8 mouse cellular contexts compared by ENCODE assay signal in genomic region chr7:111779504-111780242, GRCm38 (mm10). TPM values are rescaled to one million over a fixed set of nuclear protein-coding genes. Genes with fewer than 3 reads are reported as not detected.
DNase-seq lines count a peak whose midpoint lies in the region; ATAC-seq and TF ChIP-seq lines count a peak whose summit lies in the region.

Gene Galnt18 (minus strand): TSS chr7:111779977.

- no peaks in the 10 kb centered on the region for H3K4me1 ChIP-seq in bone marrow macrophage, adult 2 months (ENCODE audit: control insufficient read depth, insufficient read depth, low read length)
- peaks cover 3% of the 10 kb centered on the region; the same call in 1 of the 2 replicates for H3K4me1 ChIP-seq in embryonic facial prominence, embryonic 14.5 days (ENCODE audit: control insufficient read depth, insufficient read depth, low read length)
- H3K4me1 ChIP-seq in kidney, adult 2 months (ENCODE audit: control insufficient read depth, insufficient read depth, low read length) = peaks cover 25% of the 10 kb centered on the region
- H3K4me1 ChIP-seq in midbrain, embryonic 11.5 days (ENCODE audit: control insufficient read depth, insufficient read depth, low read length) = peaks cover 4% of the 10 kb centered on the region; the same call in 1 of the 2 replicates
- no peaks in the 10 kb centered on the region for H3K4me1 ChIP-seq in spleen, adult 2 months (ENCODE audit: control insufficient read depth, insufficient read depth, insufficient read length)

- H3K4me3 ChIP-seq in bone marrow macrophage, adult 2 months (ENCODE audit: insufficient read depth, low read length) = peak within 1 kb of the TSS; percentile 19; the same call in 1 of the 2 replicates
- H3K4me3 ChIP-seq in embryonic facial prominence, embryonic 14.5 days (ENCODE audit: low read depth, low read length) = peak within 1 kb of the TSS; percentile 57
- peak within 1 kb of the TSS; percentile 75 for H3K4me3 ChIP-seq in kidney, adult 2 months (ENCODE audit: insufficient read depth, low read depth, low read length)
- peak within 1 kb of the TSS; percentile 49 for H3K4me3 ChIP-seq in midbrain, embryonic 11.5 days (ENCODE audit: low read depth, low read length)
- peak within 1 kb of the TSS; percentile 32; the same call in 1 of the 2 replicates for H3K4me3 ChIP-seq in spleen, adult 2 months (ENCODE audit: extremely low read depth, insufficient read depth, insufficient read length)

- H3K9me3 ChIP-seq in embryonic facial prominence, embryonic 14.5 days (ENCODE audit: control insufficient read depth, low read length) = no peaks in the 10 kb centered on the region
- H3K9me3 ChIP-seq in midbrain, embryonic 11.5 days (ENCODE audit: control insufficient read depth, low read length) = no peaks in the 10 kb centered on the region

- peak within 1 kb of the TSS; percentile 61 for H3K9ac ChIP-seq in embryonic facial prominence, embryonic 14.5 days (ENCODE audit: low read depth, low read length)
- peak within 1 kb of the TSS; percentile 65 for H3K9ac ChIP-seq in midbrain, embryonic 11.5 days (ENCODE audit: low read length)

- H3K27me3 ChIP-seq in embryonic facial prominence, embryonic 14.5 days (replicated peaks; ENCODE audit: control insufficient read depth, insufficient read depth, low read length) = peaks cover 14% of the 10 kb centered on the region; the same call in 1 of the 2 replicates
- H3K27me3 ChIP-seq in kidney, adult 2 months (replicated peaks; ENCODE audit: control insufficient read depth, insufficient read depth, low read length) = no peaks in the 10 kb centered on the region
- H3K27me3 ChIP-seq in midbrain, embryonic 11.5 days (ENCODE audit: control insufficient read depth, insufficient read depth, low read length) = peaks cover 4% of the 10 kb centered on the region; the same call in 1 of the 2 replicates
- H3K27me3 ChIP-seq in spleen, adult 2 months (ENCODE audit: control insufficient read depth, insufficient read depth, low read length) = no peaks in the 10 kb centered on the region

- under 1% methylated on average over 39 of the region's 52 CpGs for WGBS in embryonic facial prominence, embryonic 14.5 days
- WGBS in kidney, adult 2 months = under 1% methylated on average over 52 of the region's 52 CpGs
- under 1% methylated on average over 52 of the region's 52 CpGs for WGBS in midbrain, embryonic 11.5 days
- 3% methylated on average over 52 of the region's 52 CpGs for WGBS in spleen, adult 2 months

- intact Hi-C loops in left cerebral cortex, postnatal 4 days (cut with DNase I) = loop anchor here (2.0 to 10.0 kb wide), 3 partner anchors 189 to 595 kb away; no protein-coding TSS in a partner anchor

- TF ChIP-seq CTCF in bone marrow macrophage, adult 2 months (IDR thresholded peaks at IDR 0.05; ENCODE audit: low read depth, low read length) = no peak
- no peak for TF ChIP-seq CTCF in kidney, adult 2 months (conservative IDR thresholded peaks at IDR 0.05; ENCODE audit: insufficient read depth, insufficient read length, low read depth, low read length)
- no peak for TF ChIP-seq CTCF in spleen, adult 2 months (IDR thresholded peaks at IDR 0.05; ENCODE audit: extremely low read depth, insufficient read depth, insufficient read length, insufficient replicate concordance)

- peak; percentile 95 for DNase-seq in embryonic facial prominence, embryonic 14.5 days (ENCODE audit: low spot score)
- DNase-seq in heart, adult 8-10 months (ENCODE audit: low spot score) = peak; percentile 91
- DNase-seq in kidney, adult 2 months = peak; percentile 98
- peak; percentile 95 for DNase-seq in left cerebral cortex, postnatal 4 days
- peak; percentile 98 for DNase-seq in midbrain, embryonic 11.5 days (ENCODE audit: low spot score, missing footprints)
- peak in 1 of 2 experiments; percentile 19 for DNase-seq in spleen, adult 2 months (ENCODE audit: low read depth in 1 of 2, low spot score in 2 of 2)

- H3K4me2 ChIP-seq in embryonic facial prominence, embryonic 14.5 days (ENCODE audit: low read depth, low read length) = peak within 1 kb of the TSS; percentile 96
- peak within 1 kb of the TSS; percentile 97 for H3K4me2 ChIP-seq in midbrain, embryonic 11.5 days

- ATAC-seq in embryonic facial prominence, embryonic 14.5 days (ENCODE audit: low read depth) = peak; percentile 99
- ATAC-seq in midbrain, embryonic 11.5 days (ENCODE audit: low FRiP score) = peak; percentile 99
- ATAC-seq in monocyte, adult 5-6 weeks (replicated peaks; ENCODE audit: insufficient number of reproducible peaks, low FRiP score, low TSS enrichment, poor library complexity, severe bottlenecking) = no peak

- H3K36me3 ChIP-seq in embryonic facial prominence, embryonic 14.5 days (ENCODE audit: control insufficient read depth, insufficient read depth, low read length) = no peaks in the 10 kb centered on the region
- H3K36me3 ChIP-seq in kidney, adult 2 months (ENCODE audit: control insufficient read depth, insufficient read depth, low read length) = no peaks in the 10 kb centered on the region
- no peaks in the 10 kb centered on the region for H3K36me3 ChIP-seq in midbrain, embryonic 11.5 days (ENCODE audit: control insufficient read depth, insufficient read depth, low read length)
- no peaks in the 10 kb centered on the region for H3K36me3 ChIP-seq in spleen, adult 2 months (ENCODE audit: control insufficient read depth, insufficient read depth, low read length)

- no peak within 1 kb of the TSS for H3K27ac ChIP-seq in bone marrow macrophage, adult 2 months (ENCODE audit: insufficient read depth, low read depth, low read length)
- no peak within 1 kb of the TSS for H3K27ac ChIP-seq in embryonic facial prominence, embryonic 14.5 days (replicated peaks; ENCODE audit: low read depth, low read length)
- peak within 1 kb of the TSS; percentile 85 for H3K27ac ChIP-seq in kidney, adult 2 months (ENCODE audit: insufficient read depth, low read depth, low read length)
- H3K27ac ChIP-seq in midbrain, embryonic 11.5 days (ENCODE audit: low read depth, low read length) = no peak within 1 kb of the TSS
- no peak within 1 kb of the TSS for H3K27ac ChIP-seq in spleen, adult 2 months (ENCODE audit: insufficient read depth, low read length)

- no peak for TF ChIP-seq POLR2A in bone marrow macrophage, adult 2 months (IDR thresholded peaks at IDR 0.05; ENCODE audit: borderline replicate concordance, low read depth, low read length)
- TF ChIP-seq POLR2A in kidney, adult 2 months (IDR thresholded peaks at IDR 0.05; ENCODE audit: low read depth, low read length) = peak; percentile 77
- no peak for TF ChIP-seq POLR2A in spleen, adult 2 months (IDR thresholded peaks at IDR 0.05; ENCODE audit: low read depth, low read length)

RNA-seq across cellular contexts. Expression of gene Galnt18, which starts in this region (rescaled TPM):
- polyA plus RNA-seq in bone marrow macrophage, adult 2 months (2012; ENCODE audit: insufficient read depth, insufficient read length, missing spikeins) = not detected in 2 replicates
- 19.2 and 20.8 TPM in 2 replicates for polyA plus RNA-seq in embryonic facial prominence, embryonic 14.5 days (2014; fragmentation: Nextera tagmentation; extraction: Ambion mirVana)
- total RNA-seq in heart, adult 8-10 months (2022) = 10 to 100 TPM in 2 of 4 experiments, 1 to 10 TPM in 2; 7.4 to 10.8 (median 9.5) TPM
- polyA plus RNA-seq in kidney, adult 2 months (2012; rRNA removed) = 34.9 and 38.8 TPM in 2 replicates
- total RNA-seq in left cerebral cortex, postnatal 4 days (2021) = 10 to 100 TPM; 28.9 to 30.6 TPM
- 4.1 and 4.4 TPM in 2 replicates for polyA plus RNA-seq in midbrain, embryonic 11.5 days (2014; fragmentation: Nextera tagmentation; extraction: Ambion mirVana)
- polyA plus RNA-seq in spleen, adult 2 months (2012; rRNA removed) = 4.1 and 4.9 TPM in 2 replicates
- total RNA-seq in monocyte, adult 5-6 weeks (2017) = not detected in 3 replicates

Comparison
In these comparisons a context has a peak if more than half of its experiments do, and no peak if none do; other contexts are left out.
1. H3K4me3 ChIP-seq: peak in every context shown above with its lines; median percentile 75 in kidney, adult 2 months; 57 in embryonic facial prominence, embryonic 14.5 days; 49 in midbrain, embryonic 11.5 days; 32 in spleen, adult 2 months; 19 in bone marrow macrophage, adult 2 months.